ENCODE assay signal across 9 mouse cellular contexts in genomic region chr16:96467445-96467844, GRCm38 (mm10). TPM values are rescaled to one million over a fixed set of nuclear protein-coding genes. Genes with fewer than 3 reads are reported as not detected.
A peak's percentile ranks its signal among the peaks of the same experiment; 100 is the strongest.
DNase-seq lines count a peak whose midpoint lies in the region; ATAC-seq and TF ChIP-seq lines count a peak whose summit lies in the region.
"Had no signal": no experiment of that assay in that cellular context is flagged by ENCODE, and none has a peak within 500 bp of the region (broad histone marks: within the 10 kb centered on the region; RNA-seq: fewer than 3 reads in every experiment).

Gene Pcp4, plus strand, starts transcription at chr16:96467606.

- peak; percentile 67 for DNase-seq in R1 (ENCODE audit: low read depth, low spot score)
- DNase-seq in cerebellum, adult 8-10 months: peak; percentile 83
- peak; percentile 84 for DNase-seq in forelimb bud, embryonic 11.5 days (ENCODE audit: low read depth, low spot score)
- DNase-seq in hindbrain, postnatal 0 days (ENCODE audit: low spot score): peak; percentile 94
- peak; percentile 94 to 97 for DNase-seq in left cerebral cortex, adult 18-20 months (ENCODE audit: low spot score in 2 of 2)
- DNase-seq in midbrain, embryonic 10.5 days (ENCODE audit: low spot score): peak; percentile 78
- peak; percentile 93 for DNase-seq in right cerebral cortex, postnatal 4 days
- peak; percentile 45 for DNase-seq in yolk sac, embryonic 10.5 days (ENCODE audit: low spot score)

- 9% methylated on average over 8 of the region's 8 CpGs for WGBS in hindbrain, postnatal 0 days
- WGBS in midbrain, embryonic 10.5 days: 15% methylated on average over 8 of the region's 8 CpGs

- no peaks in the 10 kb centered on the region for H3K27me3 ChIP-seq in hindbrain, postnatal 0 days (ENCODE audit: insufficient read depth, low read length)
- no peaks in the 10 kb centered on the region; the same call in 1 of the 2 replicates for H3K27me3 ChIP-seq in midbrain, embryonic 10.5 days (ENCODE audit: low read depth, poor library complexity, severe bottlenecking)

- TF ChIP-seq CTCF in hindbrain, postnatal 0 days (IDR thresholded peaks at IDR 0.05; ENCODE audit: low read depth): peak; percentile 99

- peaks cover 11% of the 10 kb centered on the region for H3K4me1 ChIP-seq in hindbrain, postnatal 0 days (ENCODE audit: insufficient read depth, low read length)
- peaks cover 9% of the 10 kb centered on the region for H3K4me1 ChIP-seq in midbrain, embryonic 10.5 days

- peak; percentile 68; the same call in 1 of the 2 replicates for ATAC-seq in hindbrain, postnatal 0 days

- peak within 1 kb of the TSS; percentile 27; the same call in 1 of the 2 replicates for H3K27ac ChIP-seq in hindbrain, postnatal 0 days
- no peak within 1 kb of the TSS for H3K27ac ChIP-seq in midbrain, embryonic 10.5 days (replicated peaks)

- peak within 1 kb of the TSS; percentile 50 for H3K4me2 ChIP-seq in hindbrain, postnatal 0 days (ENCODE audit: low read depth, low read length)

- no peaks in the 10 kb centered on the region for H3K36me3 ChIP-seq in hindbrain, postnatal 0 days (ENCODE audit: insufficient read depth, low read length)
- no peaks in the 10 kb centered on the region for H3K36me3 ChIP-seq in midbrain, embryonic 10.5 days

- H3K9me3 ChIP-seq in hindbrain, postnatal 0 days (ENCODE audit: low read length): no peaks in the 10 kb centered on the region
- H3K9me3 ChIP-seq in midbrain, embryonic 10.5 days (replicated peaks): no peaks in the 10 kb centered on the region

- H3K9ac ChIP-seq in hindbrain, postnatal 0 days (replicated peaks; ENCODE audit: low read length): peak within 1 kb of the TSS; percentile 41

- H3K4me3 ChIP-seq in hindbrain, postnatal 0 days (ENCODE audit: low read length): peak within 1 kb of the TSS; percentile 33
- H3K4me3 ChIP-seq in midbrain, embryonic 10.5 days: no peak within 1 kb of the TSS
- H3K4me3 ChIP-seq: myocyte had no signal

RNA-seq across cellular contexts. Expression of gene Pcp4, which starts in this region (rescaled TPM):
- 213 and 218 TPM in 2 replicates for total RNA-seq in hindbrain, postnatal 0 days (2014; rRNA removed)
- 753 and 804 TPM in 2 replicates for polyA plus RNA-seq in hindbrain, postnatal 0 days (2015; fragmentation: Nextera tagmentation; extraction: Ambion mirVana)
- 100 to 1,000 TPM; 432 to 480 TPM for total RNA-seq in left cerebral cortex, adult 18-20 months (2021)
- polyA plus RNA-seq in midbrain, embryonic 10.5 days (2016; fragmentation: Nextera tagmentation; extraction: Ambion mirVana): 0.99 and 3.4 TPM in 2 replicates
- polyA plus RNA-seq: myocyte had no signal

Comparison
In these comparisons a context has a peak if more than half of its experiments do, and no peak if none do; other contexts are left out.
1. RNA of gene Pcp4 (polyA plus RNA-seq): 753 to 804 TPM in hindbrain, postnatal 0 days; 0.99 to 3.4 TPM in midbrain, embryonic 10.5 days; every median in the first group is over 100 times any median in the second.
2. DNase-seq: peak in every context shown above with its lines; median percentile 96 in left cerebral cortex, adult 18-20 months; 94 in hindbrain, postnatal 0 days; 93 in right cerebral cortex, postnatal 4 days; 84 in forelimb bud, embryonic 11.5 days; 83 in cerebellum, adult 8-10 months; 78 in midbrain, embryonic 10.5 days; 67 in R1; 45 in yolk sac, embryonic 10.5 days.